Mouse (Mus musculus): ENCODE data around the gene Tamm41. TPM values are rescaled to one million over a fixed set of nuclear protein-coding genes. Genes with fewer than 3 reads are reported as not detected.

Tamm41 gene
- polyA plus RNA-seq (2017; shearing (Covaris generic)) = 27.0 TPM

DNA sequence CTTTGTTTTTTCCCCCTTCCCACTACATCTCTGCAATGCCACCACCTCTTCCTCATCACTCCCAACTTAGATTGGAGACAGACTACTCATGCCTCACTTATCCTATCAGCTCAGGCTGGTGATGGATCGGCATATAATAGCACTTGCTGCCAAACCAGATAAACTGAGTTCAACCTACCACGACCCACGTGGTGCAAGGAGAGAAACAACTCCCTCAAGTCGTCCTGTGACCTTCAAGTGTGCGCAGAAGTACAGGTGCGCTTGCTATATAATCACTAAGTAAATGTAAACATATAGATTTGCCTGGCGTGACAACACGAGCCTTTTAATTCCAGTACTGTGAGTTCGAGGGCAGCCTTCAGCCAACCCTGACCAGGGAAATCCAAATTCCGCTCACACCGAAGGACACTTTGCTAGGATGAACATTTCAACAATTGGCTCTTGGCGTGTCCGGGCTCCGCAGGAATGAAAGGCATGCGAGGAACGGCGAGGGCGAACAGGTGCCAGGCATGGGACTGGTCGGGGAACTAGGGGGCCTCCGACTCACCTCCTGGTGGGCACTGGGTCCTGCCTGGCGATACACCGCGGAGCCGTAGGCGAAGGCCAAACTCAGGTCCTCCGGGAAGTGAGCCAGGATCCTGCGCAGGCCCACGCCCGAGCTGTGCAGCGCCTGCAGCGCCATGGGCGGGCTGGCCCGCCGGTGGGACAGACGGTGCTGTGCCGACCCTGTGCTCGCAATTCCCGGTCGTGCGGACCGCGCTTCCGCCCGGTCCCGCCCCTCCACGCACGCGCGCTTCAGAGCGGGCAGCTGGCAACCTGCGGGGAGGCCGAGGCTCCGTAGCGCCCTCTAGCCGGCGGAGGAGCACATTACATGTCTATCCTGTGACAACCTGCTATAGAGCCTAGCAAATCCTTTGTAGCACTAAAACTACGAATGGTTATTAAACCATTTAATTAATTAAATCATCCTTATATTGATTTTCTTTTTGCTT is at the start of gene Tamm41:
Tamm41 (minus strand) TSS at position 774 of the 992 bp plus-strand sequence.

GRCm38 (mm10) chr6:114969213-114970120 is 68.2 kb downstream of the Tamm41 start, which contains the start of gene Vgll4:
Gene Vgll4 (minus strand): TSS chr6:114969994.

Other genes starting within 250 kb of the Tamm41 start
- gene Vgll4, start 67.9 kb downstream of the Tamm41 start, polyA plus RNA-seq (2017; shearing (Covaris generic)) = 148 TPM
- not detected for gene Syn2, start 97.0 kb upstream of the Tamm41 start, polyA plus RNA-seq (2017; shearing (Covaris generic))
- not detected for gene Gm17482, start 189.5 kb upstream of the Tamm41 start, polyA plus RNA-seq (2017; shearing (Covaris generic))
- gene Timp4, start 214.3 kb upstream of the Tamm41 start, polyA plus RNA-seq (2017; shearing (Covaris generic)) = not detected

Measured in CD4-positive, CD25-positive, alpha-beta regulatory T cell, adult 9 weeks (primary cell).